Mouse (Mus musculus) stomach, postnatal 0 days (tissue): ENCODE results near the gene Ppp2r5e. TPM values are rescaled to one million over a fixed set of nuclear protein-coding genes. Genes with fewer than 3 reads are reported as not detected.

Source experiments
- ATAC-seq: fragments of 200-750 bp; cut with Nextera tagmentation; 2 replicates; pipeline ENCODE4 v1.8.0; 2017; ENCODE audit not compliant: low FRiP score, low TSS enrichment
- DNase-seq: peaks from one replicate; pipeline ENCODE4 v3.0.0-alpha.2; 2016; ENCODE audit warnings: low spot score
- H3K27ac ChIP-seq: fragments of 300-500 bp; sonication (generic); replicated peaks from 2 replicates; pipeline ENCODE4 v1.5.1; 2014; ENCODE audit warnings: mild to moderate bottlenecking, control low read depth
- H3K27me3 ChIP-seq: fragments of 300-500 bp; sonication (generic); 2 replicates; pipeline ENCODE4 v1.6.1; 2014; ENCODE audit warnings: low read length; ENCODE audit not compliant: control insufficient read depth, insufficient read depth
- H3K36me3 ChIP-seq: fragments of 300-500 bp; sonication (generic); 2 replicates; pipeline ENCODE4 v1.6.1; 2014; ENCODE audit warnings: low read length, mixed read lengths; ENCODE audit not compliant: control insufficient read depth, insufficient read depth
- H3K4me1 ChIP-seq: fragments of 300-500 bp; sonication (generic); replicated peaks from 2 replicates; pipeline ENCODE4 v1.6.1; 2014; ENCODE audit warnings: antibody characterized with exemption; ENCODE audit not compliant: control insufficient read depth, insufficient read depth
- H3K4me2 ChIP-seq: fragments of 300-500 bp; sonication (generic); replicated peaks from 2 replicates; pipeline ENCODE4 v1.6.1; 2014; ENCODE audit warnings: low read depth, mild to moderate bottlenecking, control low read depth, moderate library complexity
- H3K4me3 ChIP-seq: fragments of 300-500 bp; sonication (generic); 2 replicates; pipeline ENCODE4 v1.5.1; 2014; ENCODE audit warnings: low read depth, low read length, control low read depth
- H3K9ac ChIP-seq: fragments of 300-500 bp; sonication (generic); 2 replicates; pipeline ENCODE4 v1.6.1; 2014; ENCODE audit warnings: mild to moderate bottlenecking, low read length, control low read depth, mixed read lengths
- H3K9me3 ChIP-seq: fragments of 300-500 bp; sonication (generic); 2 replicates; pipeline ENCODE4 v1.6.1; 2016; ENCODE audit warnings: low read length; ENCODE audit not compliant: control insufficient read depth
- CTCF ChIP-seq: IDR thresholded peaks from 2 replicates; pipeline ENCODE4 v1.5.1; 2016; ENCODE audit warnings: antibody characterized with exemption, low read depth, mild to moderate bottlenecking, moderate library complexity
- EP300 ChIP-seq: optimal IDR thresholded peaks from 2 replicates; pipeline ENCODE3; 2016; ENCODE audit warnings: antibody characterized with exemption
- WGBS: fragments of 180-500 bp; shearing (Covaris S2); extraction: QIAGEN DNeasy Blood & Tissue Kit; methylation state at CpG from one replicate; pipeline ENCODE4 v1.1.7; 2014; 5-methylcytosine and 5-hydroxymethylcytosine counted together
- polyA plus RNA-seq: library from polyadenylated mRNA; unstranded; fragments of >200 nt; fragmentation: Nextera tagmentation; extraction: Ambion mirVana; gene quantifications from 2 replicates; pipeline ENCODE4 v1.2.1, GENCODE M21; 2015

Ppp2r5e gene
- polyA plus RNA-seq, 1 experiment from 2014 or later = 8.9 TPM

GRCm38 (mm10) chr12:75536566-75536965 lies 59.5 kb downstream of the Ppp2r5e start:
- Histone ChIP-seq H3K9me3 (no peaks in the 10 kb centered on the region), H3K27ac (peak overlapping the region; percentile 56), H3K27me3 (no peaks in the 10 kb centered on the region), H3K4me1 (no peaks in the 10 kb centered on the region; the same call in none of the 2 replicates), H3K4me2 (0 out of 2 replicates have a peak overlapping the region, but pooled peaks have one; percentile 14), H3K9ac (no peak overlapping the region), H3K36me3 (no peaks in the 10 kb centered on the region), H3K4me3 (no peak overlapping the region)
- TF ChIP-seq CTCF (no peak), EP300 (no peak)
- DNase-seq = no peak
- WGBS = 53% methylated on average over 7 of the region's 7 CpGs
- peak; percentile 28 for ATAC-seq

- Histone ChIP-seq H3K4me2 (no peak overlapping the region), H3K9ac (no peak overlapping the region), H3K27me3 (no peaks in the 10 kb centered on the region), H3K36me3 (no peaks in the 10 kb centered on the region), H3K4me3 (no peak overlapping the region), H3K9me3 (no peaks in the 10 kb centered on the region), H3K27ac (no peak overlapping the region), H3K4me1 (peaks cover 7% of the 10 kb centered on the region)
- ATAC-seq = no peak
- TF ChIP-seq EP300 = no peak
- TF ChIP-seq CTCF = no peak
- DNase-seq = no peak
Measured at GRCm38 (mm10) chr12:75533145-75533544, 62.9 kb downstream of the Ppp2r5e start.

DNA sequence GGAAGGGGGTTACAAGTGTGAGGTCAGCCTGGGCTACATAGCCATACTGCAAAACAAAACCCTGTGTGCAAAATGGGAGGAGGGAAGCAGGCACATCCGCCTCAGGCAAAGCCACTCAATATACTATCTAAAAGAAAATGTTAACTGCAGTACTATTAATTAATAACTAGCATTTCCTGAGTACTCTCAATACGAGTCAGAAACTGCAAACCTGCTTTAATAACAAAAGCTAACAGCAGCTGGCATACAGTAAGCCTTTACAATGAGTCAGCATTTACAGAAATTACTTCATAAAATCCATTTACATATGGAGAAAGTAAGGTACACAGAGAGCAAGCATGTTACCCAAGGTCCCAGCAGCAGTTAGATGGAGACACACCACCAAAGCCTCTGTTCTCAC lies 64.2 kb downstream of the Ppp2r5e start:
- H3K4me2 ChIP-seq = no peak overlapping the region
- 40% methylated on average over 2 of the region's 2 CpGs for WGBS
- H3K27ac ChIP-seq = no peak overlapping the region
- no peaks in the 10 kb centered on the region for H3K9me3 ChIP-seq
- no peak overlapping the region for H3K4me3 ChIP-seq
- TF ChIP-seq EP300 = no peak
- no peak for TF ChIP-seq CTCF
- H3K4me1 ChIP-seq = peaks cover 7% of the 10 kb centered on the region
- DNase-seq = no peak
- no peaks in the 10 kb centered on the region for H3K36me3 ChIP-seq
- ATAC-seq = peak; percentile 70
- no peak overlapping the region for H3K9ac ChIP-seq
- no peaks in the 10 kb centered on the region for H3K27me3 ChIP-seq

- H3K4me1 ChIP-seq = peaks cover 7% of the 10 kb centered on the region
- no peak overlapping the region for H3K9ac ChIP-seq
- H3K36me3 ChIP-seq = no peaks in the 10 kb centered on the region
- H3K27ac ChIP-seq = peak overlapping the region; percentile 83
- 42% methylated on average over 7 of the region's 7 CpGs for WGBS
- no peak overlapping the region for H3K4me2 ChIP-seq
- H3K4me3 ChIP-seq = no peak overlapping the region
- no peak for DNase-seq
- ATAC-seq = peak; percentile 85
- no peaks in the 10 kb centered on the region for H3K27me3 ChIP-seq
- TF ChIP-seq CTCF (no peak), EP300 (no peak)
- no peaks in the 10 kb centered on the region for H3K9me3 ChIP-seq
Measured at GRCm38 (mm10) chr12:75528857-75529808, 66.9 kb downstream of the Ppp2r5e start.

DNA sequence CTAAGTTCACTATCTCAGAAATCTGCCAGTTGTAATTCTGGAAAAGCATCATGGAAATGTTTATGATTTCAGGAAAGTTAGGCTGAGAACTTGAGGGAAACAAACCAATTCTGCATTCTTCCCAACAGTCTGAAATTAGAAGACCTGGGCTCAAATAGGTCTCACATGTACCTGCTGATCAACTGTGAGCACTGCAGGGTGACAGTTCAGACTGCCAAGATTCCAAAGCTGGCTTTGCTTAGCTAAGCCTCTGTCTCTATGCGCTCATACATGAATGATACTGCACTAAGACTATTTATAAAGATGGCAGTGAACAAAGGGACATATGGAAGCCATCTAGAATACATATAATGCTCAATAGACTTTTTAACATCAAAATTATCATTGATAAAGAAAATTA lies 67.7 kb downstream of the Ppp2r5e start:
- H3K27ac ChIP-seq = no peak overlapping the region
- ATAC-seq = no peak
- no peak overlapping the region for H3K9ac ChIP-seq
- H3K27me3 ChIP-seq = no peaks in the 10 kb centered on the region
- no peak overlapping the region for H3K4me2 ChIP-seq
- H3K9me3 ChIP-seq = no peaks in the 10 kb centered on the region
- TF ChIP-seq EP300 (no peak), CTCF (no peak)
- WGBS = 79% methylated on average over 1 of the region's 1 CpGs
- no peak overlapping the region for H3K4me3 ChIP-seq
- H3K4me1 ChIP-seq = peaks cover 7% of the 10 kb centered on the region
- no peak for DNase-seq
- H3K36me3 ChIP-seq = no peaks in the 10 kb centered on the region

DNA sequence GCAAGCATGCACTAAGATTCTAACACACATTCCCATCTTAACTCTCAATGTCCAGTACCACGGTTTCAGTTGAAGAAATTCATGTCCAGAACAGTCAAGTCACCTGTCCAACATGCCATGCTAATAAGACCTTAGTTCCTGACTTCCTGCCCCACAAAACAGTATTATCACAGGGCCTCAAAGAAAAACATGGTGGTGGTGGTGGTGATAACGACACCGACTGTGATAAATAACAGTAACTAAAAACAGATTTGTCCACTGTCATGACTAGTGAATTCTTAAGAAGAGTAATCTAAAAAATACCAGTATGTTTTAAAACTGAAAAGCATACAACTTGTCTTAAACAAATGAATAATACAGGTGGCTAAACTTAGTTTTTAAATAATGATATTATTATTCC lies 71.8 kb downstream of the Ppp2r5e start:
- Histone ChIP-seq H3K4me3 (no peak overlapping the region), H3K4me1 (peaks cover 3% of the 10 kb centered on the region; the same call in 1 of the 2 replicates), H3K9ac (no peak overlapping the region), H3K27me3 (no peaks in the 10 kb centered on the region), H3K9me3 (no peaks in the 10 kb centered on the region), H3K27ac (no peak overlapping the region), H3K4me2 (no peak overlapping the region), H3K36me3 (no peaks in the 10 kb centered on the region)
- no peak for DNase-seq
- TF ChIP-seq CTCF (no peak), EP300 (no peak)
- WGBS = 63% methylated on average over 3 of the region's 3 CpGs
- no peak for ATAC-seq
